Mouse (Mus musculus) hindbrain, embryonic 15.5 days (tissue): ENCODE data around the gene Zfp384. TPM values are rescaled to one million over a fixed set of nuclear protein-coding genes. Genes with fewer than 3 reads are reported as not detected.
"Not testable (repeated sequence)": the region's sequence is repeated elsewhere in the genome, so short reads cannot be mapped to it uniquely, and the experiment has no call there.

ENCODE experiments used
- ATAC-seq: fragments of 200-750 bp; cut with Nextera tagmentation; 2 replicates; pipeline ENCODE4 v1.8.0; 2017; ENCODE audit warnings: low read depth, moderate number of reproducible peaks, moderate TSS enrichment; ENCODE audit not compliant: low FRiP score
- H3K27ac ChIP-seq: fragments of 300-500 bp; sonication (generic); replicated peaks from 2 replicates; pipeline ENCODE4 v1.5.1; 2015; ENCODE audit warnings: mild to moderate bottlenecking, inconsistent platforms
- H3K27me3 ChIP-seq: fragments of 300-500 bp; sonication (generic); 2 replicates; pipeline ENCODE4 v1.6.1; 2015; ENCODE audit warnings: control low read depth, inconsistent platforms
- H3K36me3 ChIP-seq: fragments of 300-500 bp; sonication (generic); 2 replicates; pipeline ENCODE4 v1.6.1; 2015; ENCODE audit warnings: control low read depth, inconsistent platforms
- H3K4me1 ChIP-seq: fragments of 300-500 bp; sonication (generic); replicated peaks from 2 replicates; pipeline ENCODE4 v1.6.1; 2015; ENCODE audit warnings: control low read depth, inconsistent platforms
- H3K4me2 ChIP-seq: fragments of 300-500 bp; sonication (generic); 2 replicates; pipeline ENCODE4 v1.6.1; 2015; ENCODE audit warnings: moderate library complexity, mild to moderate bottlenecking, inconsistent platforms
- H3K4me3 ChIP-seq: fragments of 300-500 bp; sonication (generic); 2 replicates; pipeline ENCODE4 v1.5.1; 2015; ENCODE audit warnings: mild to moderate bottlenecking, inconsistent platforms
- H3K9ac ChIP-seq: fragments of 300-500 bp; sonication (generic); 2 replicates; pipeline ENCODE4 v1.6.1; 2015; ENCODE audit warnings: inconsistent platforms
- H3K9me3 ChIP-seq: fragments of 300-500 bp; sonication (generic); 2 replicates; pipeline ENCODE4 v1.6.1; 2016; ENCODE audit warnings: control low read depth, inconsistent platforms
- WGBS: fragments of 180-500 bp; shearing (Covaris S2); methylation state at CpG from one replicate; pipeline ENCODE4 v1.1.7; 2015; 5-methylcytosine and 5-hydroxymethylcytosine counted together
- polyA plus RNA-seq: library from polyadenylated mRNA; unstranded; fragments of >200 nt; fragmentation: Nextera tagmentation; extraction: Ambion mirVana; gene quantifications from 2 replicates; pipeline ENCODE4 v1.2.1, GENCODE M21; 2015

The Zfp384 gene
- polyA plus RNA-seq, 1 experiment from 2014 or later: 14.9 TPM

DNA sequence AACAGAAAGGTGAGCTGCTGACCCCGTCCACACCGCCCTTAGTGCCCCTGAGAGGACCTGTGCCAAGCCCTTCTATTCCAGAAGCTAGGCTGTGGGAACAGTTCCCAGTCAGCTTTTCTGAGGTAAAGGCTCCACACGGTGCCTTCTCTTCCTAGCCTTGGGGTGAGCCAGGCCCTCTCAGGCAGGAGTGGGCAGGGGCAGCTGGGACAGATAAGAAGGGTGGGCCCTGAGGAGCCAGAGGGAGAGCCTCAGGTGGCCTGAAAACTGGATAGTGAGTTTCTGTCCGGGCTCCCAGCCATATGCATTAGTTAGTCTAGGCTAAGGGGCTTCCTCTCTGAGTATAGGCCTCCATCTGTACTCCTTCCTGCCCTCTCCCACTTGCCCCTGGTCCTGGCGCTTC lies 53.6 kb downstream of the Zfp384 start:
- H3K27me3 ChIP-seq: no peaks in the 10 kb centered on the region
- H3K4me2 ChIP-seq: no peak overlapping the region
- 75% methylated on average over 5 of the region's 5 CpGs for WGBS
- H3K9me3 ChIP-seq: no peaks in the 10 kb centered on the region
- ATAC-seq: no peak
- no peak overlapping the region for H3K4me3 ChIP-seq
- H3K4me1 ChIP-seq: peaks cover 8% of the 10 kb centered on the region; the same call in 1 of the 2 replicates
- no peak overlapping the region for H3K9ac ChIP-seq
- H3K27ac ChIP-seq: no peak overlapping the region
- H3K36me3 ChIP-seq: peaks cover 3% of the 10 kb centered on the region; the same call in 1 of the 2 replicates

DNA sequence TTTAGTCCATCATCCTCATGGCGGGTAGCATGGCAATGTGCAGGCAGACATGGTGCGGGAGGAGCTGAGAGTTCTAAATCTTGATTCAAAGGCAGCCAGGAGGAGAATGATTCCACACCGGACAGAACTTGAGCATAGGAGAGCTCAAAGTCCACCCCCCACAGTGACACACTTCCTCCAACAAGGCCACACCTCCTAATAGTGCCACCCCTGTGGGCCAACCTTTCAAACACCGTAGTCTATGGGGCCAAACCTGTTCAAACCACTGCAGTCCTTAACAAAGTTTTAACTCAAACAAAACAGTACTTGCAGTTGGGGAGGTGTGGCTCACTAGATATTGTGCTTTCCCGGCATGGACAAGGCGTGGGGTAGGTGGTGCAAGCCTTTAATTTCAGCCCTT lies 55.0 kb downstream of the Zfp384 start:
- Histone ChIP-seq H3K4me1 (peaks cover 8% of the 10 kb centered on the region; the same call in 1 of the 2 replicates), H3K27me3 (no peaks in the 10 kb centered on the region), H3K4me3 (no peak overlapping the region), H3K27ac (no peak overlapping the region), H3K9ac (no peak overlapping the region), H3K9me3 (no peaks in the 10 kb centered on the region), H3K4me2 (no peak overlapping the region), H3K36me3 (no peaks in the 10 kb centered on the region)
- ATAC-seq: no peak
- 90% methylated on average over 6 of the region's 6 CpGs for WGBS

DNA sequence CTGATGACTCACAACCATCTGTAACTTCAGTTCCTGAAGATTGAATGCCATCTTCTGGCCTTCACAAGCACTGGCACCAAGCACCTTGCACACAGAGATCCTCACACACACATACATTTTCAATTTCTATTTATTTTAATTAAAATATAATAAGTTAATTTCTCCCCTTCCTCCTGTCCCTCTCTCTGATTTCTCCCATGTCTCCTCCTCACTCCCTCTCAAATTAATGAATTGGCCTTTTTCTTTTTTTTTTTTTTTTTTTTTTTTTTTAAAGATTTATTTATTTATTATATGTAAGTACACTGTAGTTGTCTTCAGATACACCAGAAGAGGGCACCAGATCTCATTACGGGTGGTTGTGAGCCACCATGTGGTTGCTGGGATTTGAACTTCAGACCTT lies 56.3 kb downstream of the Zfp384 start:
- H3K4me1 ChIP-seq, H3K9ac ChIP-seq, H3K27ac ChIP-seq, H3K4me2 ChIP-seq, ATAC-seq, H3K27me3 ChIP-seq, H3K4me3 ChIP-seq, H3K9me3 ChIP-seq, H3K36me3 ChIP-seq: not testable (repeated sequence)
- WGBS: no CpG with 5 or more reads among the region's 1 CpGs

DNA sequence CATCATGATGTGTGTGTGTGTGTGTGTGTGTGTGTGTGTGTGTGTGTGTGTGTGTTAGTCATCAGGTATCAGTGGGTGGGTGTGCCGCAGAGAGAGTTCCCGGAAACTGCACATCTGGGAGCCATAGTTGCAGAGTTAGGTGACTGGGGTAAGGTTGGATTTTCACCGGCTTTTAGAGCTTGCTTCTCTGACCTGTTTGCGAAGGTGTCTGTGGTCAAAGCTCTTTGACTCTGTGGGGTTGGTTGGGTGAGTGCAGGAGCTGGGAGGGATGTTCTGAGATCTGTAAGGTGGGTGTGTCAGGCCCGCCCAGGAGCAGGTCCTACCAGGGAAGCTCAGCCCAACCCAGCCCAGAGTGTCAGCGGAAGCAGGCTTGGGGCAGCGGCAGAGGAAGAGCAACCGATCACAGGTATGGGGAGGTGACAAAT lies 58.6 kb downstream of the Zfp384 start, which contains the start of gene Lpar5:
Gene Lpar5 (plus strand): TSS at position 350 of the 425 bp plus-strand sequence.
- H3K4me3 ChIP-seq: no peak within 1 kb of the TSS
- 63% methylated on average over 7 of the region's 8 CpGs for WGBS
- no peak within 1 kb of the TSS for H3K27ac ChIP-seq
- H3K4me2 ChIP-seq: no peak within 1 kb of the TSS
- H3K27me3 ChIP-seq: no peaks in the 10 kb centered on the region
- H3K9me3 ChIP-seq: no peaks in the 10 kb centered on the region
- H3K36me3 ChIP-seq: no peaks in the 10 kb centered on the region
- ATAC-seq: no peak
- no peak within 1 kb of the TSS for H3K9ac ChIP-seq
- H3K4me1 ChIP-seq: peaks cover 12% of the 10 kb centered on the region

DNA sequence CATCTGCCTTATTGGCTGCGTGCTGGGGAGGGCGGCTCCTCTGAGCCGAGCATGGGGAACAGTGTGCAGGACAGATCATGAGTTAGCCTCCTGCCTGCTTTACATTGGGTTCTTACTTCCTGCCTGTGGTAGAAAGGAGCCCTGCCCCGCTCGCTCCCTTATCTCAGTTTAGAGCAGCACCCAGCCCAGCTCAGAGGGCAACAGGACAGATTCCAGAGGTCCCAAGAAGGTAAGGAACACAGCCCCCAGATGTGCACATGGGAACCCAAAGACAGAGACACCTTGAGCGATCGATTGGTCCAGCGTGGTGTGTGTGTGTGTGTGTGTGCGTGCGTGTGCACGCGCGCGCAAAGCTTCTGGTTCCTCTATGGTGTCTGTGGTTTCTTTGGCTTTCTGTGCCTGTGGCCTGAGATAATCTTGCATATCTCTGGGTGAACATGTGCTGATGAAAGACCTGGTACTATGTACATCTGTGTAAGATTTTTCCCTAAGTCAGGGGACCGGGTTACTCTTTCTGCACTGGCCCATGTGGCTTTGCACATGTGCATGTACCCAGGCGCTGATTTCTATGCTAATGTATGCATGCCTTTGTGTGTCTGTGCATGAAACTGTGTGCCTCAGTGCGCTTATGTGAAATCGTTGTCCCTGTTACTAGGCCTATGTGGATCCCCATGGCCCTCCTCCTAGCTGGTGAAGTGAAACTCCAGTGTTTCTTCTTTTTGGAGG lies 62.4 kb downstream of the Zfp384 start:
- Histone ChIP-seq H3K27me3 (no peaks in the 10 kb centered on the region), H3K4me3 (no peak overlapping the region), H3K36me3 (no peaks in the 10 kb centered on the region), H3K4me1 (peaks cover 12% of the 10 kb centered on the region), H3K27ac (peak overlapping the region; percentile 84), H3K4me2 (peak overlapping the region; percentile 4; the same call in 1 of the 2 replicates), H3K9me3 (no peaks in the 10 kb centered on the region), H3K9ac (no peak overlapping the region)
- peak; percentile 77 for ATAC-seq
- 73% methylated on average over 18 of the region's 18 CpGs for WGBS

DNA sequence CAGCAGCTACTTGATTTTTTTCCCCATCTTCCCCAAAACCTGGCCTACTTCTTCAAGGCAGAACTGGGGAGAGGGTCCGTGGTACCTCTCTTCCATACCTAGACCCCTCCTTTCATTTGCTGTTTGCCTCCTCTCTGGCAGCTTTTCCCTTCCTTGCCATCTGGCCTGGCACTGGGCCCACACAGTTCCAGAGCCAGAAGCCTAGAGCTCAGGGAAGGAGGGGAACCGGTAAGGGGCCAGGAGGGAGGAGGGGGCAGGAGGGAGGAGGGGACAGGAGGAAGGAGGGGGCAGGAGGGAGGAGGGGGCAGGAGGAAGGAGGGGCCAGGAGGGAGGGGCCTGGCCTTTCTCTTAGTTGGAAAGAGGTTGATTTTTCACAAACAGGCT lies 62.9 kb downstream of the Zfp384 start:
- peak overlapping the region; percentile 84 for H3K27ac ChIP-seq
- peak; percentile 85 for ATAC-seq
- no peaks in the 10 kb centered on the region for H3K27me3 ChIP-seq
- peaks cover 12% of the 10 kb centered on the region for H3K4me1 ChIP-seq
- no peak overlapping the region for H3K4me3 ChIP-seq
- peak overlapping the region; percentile 4; the same call in 1 of the 2 replicates for H3K4me2 ChIP-seq
- WGBS: 21% methylated on average over 1 of the region's 2 CpGs
- H3K36me3 ChIP-seq: no peaks in the 10 kb centered on the region
- H3K9me3 ChIP-seq: no peaks in the 10 kb centered on the region
- H3K9ac ChIP-seq: no peak overlapping the region

DNA sequence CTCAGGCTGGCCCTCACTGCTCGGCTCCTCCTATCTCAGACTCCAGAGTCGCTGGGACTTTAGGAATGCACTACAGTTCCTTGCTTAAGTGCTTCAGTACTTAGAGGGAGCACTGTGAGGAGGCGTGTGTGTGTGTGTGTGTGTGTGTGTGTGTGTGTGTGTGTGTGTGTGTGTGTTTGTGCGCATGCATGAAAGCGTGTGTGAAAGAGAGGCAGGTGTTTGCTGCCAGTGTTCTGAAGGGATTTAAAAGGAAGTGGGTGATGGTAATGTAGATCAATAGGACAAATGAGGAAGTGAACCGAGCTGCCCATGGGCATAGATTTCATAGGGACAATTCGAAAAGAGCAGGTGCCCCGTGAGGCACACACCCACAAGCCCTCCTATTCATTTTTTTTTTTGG lies 64.9 kb downstream of the Zfp384 start:
- WGBS: 72% methylated on average over 8 of the region's 8 CpGs
- Histone ChIP-seq H3K4me2 (no peak overlapping the region), H3K36me3 (no peaks in the 10 kb centered on the region), H3K27me3 (no peaks in the 10 kb centered on the region), H3K9ac (no peak overlapping the region), H3K4me3 (no peak overlapping the region), H3K27ac (no peak overlapping the region), H3K9me3 (no peaks in the 10 kb centered on the region), H3K4me1 (peaks cover 12% of the 10 kb centered on the region)
- ATAC-seq: no peak

DNA sequence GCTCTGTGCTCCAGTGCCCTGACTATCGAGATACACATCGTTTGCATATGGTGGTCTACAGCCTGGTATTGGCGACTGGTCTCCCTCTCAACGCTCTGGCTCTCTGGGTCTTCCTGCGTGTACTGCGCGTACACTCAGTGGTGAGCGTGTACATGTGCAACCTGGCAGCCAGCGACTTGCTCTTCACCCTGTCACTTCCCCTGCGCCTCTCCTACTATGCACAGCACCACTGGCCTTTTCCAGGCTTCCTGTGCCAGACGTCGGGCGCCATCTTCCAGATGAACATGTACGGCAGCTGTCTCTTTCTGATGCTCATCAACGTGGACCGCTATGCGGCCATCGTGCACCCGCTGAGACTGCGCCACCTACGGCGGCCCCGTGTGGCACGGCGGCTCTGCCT lies 72.4 kb downstream of the Zfp384 start:
- Histone ChIP-seq H3K4me1 (peaks cover 9% of the 10 kb centered on the region), H3K9me3 (no peaks in the 10 kb centered on the region), H3K27me3 (no peaks in the 10 kb centered on the region), H3K9ac (peak overlapping the region; percentile 57), H3K4me3 (peak overlapping the region; percentile 45), H3K36me3 (no peaks in the 10 kb centered on the region), H3K4me2 (peak overlapping the region; percentile 84), H3K27ac (peak overlapping the region; percentile 92)
- ATAC-seq: peak; percentile 57
- WGBS: 22% methylated on average over 25 of the region's 25 CpGs

DNA sequence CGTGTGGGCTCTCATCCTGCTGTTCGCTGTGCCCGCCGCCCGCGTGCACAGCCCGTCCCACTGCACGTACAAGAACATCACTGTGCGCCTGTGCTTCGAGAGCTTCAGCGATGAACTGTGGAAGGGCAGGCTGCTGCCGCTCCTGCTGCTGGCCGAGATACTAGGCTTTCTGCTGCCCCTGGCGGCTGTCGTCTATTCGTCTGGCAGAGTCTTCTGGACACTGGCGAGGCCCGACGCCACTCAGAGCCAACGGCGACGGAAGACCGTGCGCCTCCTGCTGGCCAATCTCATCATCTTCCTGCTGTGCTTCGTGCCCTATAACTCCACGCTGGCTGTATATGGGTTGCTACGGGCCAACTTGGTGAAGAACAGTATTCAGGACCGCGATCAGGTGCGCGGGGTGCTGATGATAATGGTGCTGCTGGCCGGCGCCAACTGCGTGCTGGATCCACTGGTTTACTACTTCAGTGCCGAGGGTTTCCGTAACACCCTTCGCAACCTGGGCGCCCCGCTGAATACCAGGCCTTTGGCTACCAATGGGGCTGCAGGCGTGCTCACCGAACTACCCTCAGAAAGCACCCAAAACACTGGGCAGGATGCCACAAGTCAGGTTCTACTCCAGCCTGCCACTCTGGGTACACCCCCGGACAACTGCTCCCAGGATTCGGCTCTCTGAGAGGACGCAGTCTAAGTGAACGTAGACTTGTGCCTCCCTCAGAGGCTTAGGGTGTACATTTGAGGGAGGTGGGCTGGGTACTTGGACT lies 73.0 kb downstream of the Zfp384 start:
- peak; percentile 91 for ATAC-seq
- 23% methylated on average over 45 of the region's 45 CpGs for WGBS

DNA sequence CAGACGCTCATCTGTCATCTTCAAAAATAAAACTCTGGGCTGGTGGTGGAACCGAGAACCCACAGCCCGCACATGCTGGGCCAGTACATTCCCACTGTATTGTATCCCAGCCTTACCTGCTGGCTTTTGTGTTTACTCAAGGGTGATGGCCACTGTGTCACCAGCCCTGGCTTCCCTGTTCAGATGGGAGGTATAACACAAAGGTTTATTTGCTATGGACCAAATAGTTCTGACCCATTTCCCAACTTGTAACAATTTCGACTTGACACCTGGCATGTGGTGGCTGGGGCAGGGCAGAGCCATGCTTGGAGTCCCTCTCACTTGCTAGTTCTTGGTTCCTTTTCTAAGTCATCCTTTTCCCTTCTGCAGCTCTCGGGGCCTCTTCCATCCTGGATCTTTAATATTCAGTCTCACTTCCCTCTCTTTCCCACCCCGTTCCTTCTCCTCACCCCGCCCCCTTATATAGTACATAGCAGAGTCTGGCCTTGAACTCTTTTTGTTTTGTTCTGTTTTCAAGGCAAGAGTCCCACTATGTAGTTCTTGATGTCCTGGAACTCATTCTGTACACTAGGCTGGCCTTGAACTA lies 73.9 kb downstream of the Zfp384 start:
- Histone ChIP-seq H3K27ac (no peak overlapping the region), H3K4me3 (no peak overlapping the region), H3K36me3 (no peaks in the 10 kb centered on the region), H3K27me3 (no peaks in the 10 kb centered on the region), H3K4me1 (peaks cover 9% of the 10 kb centered on the region), H3K9ac (no peak overlapping the region), H3K4me2 (no peak overlapping the region), H3K9me3 (no peaks in the 10 kb centered on the region)
- no peak for ATAC-seq
- 86% methylated on average over 7 of the region's 7 CpGs for WGBS

More for the DNA sequence above, 73.0 kb downstream of the Zfp384 start:
- Histone ChIP-seq H3K4me3 (peak overlapping the region; percentile 45), H3K4me2 (peak overlapping the region; percentile 84), H3K27ac (peak overlapping the region; percentile 92), H3K9ac (peak overlapping the region; percentile 57), H3K4me1 (peaks cover 9% of the 10 kb centered on the region), H3K36me3 (no peaks in the 10 kb centered on the region), H3K27me3 (no peaks in the 10 kb centered on the region), H3K9me3 (no peaks in the 10 kb centered on the region)

DNA sequence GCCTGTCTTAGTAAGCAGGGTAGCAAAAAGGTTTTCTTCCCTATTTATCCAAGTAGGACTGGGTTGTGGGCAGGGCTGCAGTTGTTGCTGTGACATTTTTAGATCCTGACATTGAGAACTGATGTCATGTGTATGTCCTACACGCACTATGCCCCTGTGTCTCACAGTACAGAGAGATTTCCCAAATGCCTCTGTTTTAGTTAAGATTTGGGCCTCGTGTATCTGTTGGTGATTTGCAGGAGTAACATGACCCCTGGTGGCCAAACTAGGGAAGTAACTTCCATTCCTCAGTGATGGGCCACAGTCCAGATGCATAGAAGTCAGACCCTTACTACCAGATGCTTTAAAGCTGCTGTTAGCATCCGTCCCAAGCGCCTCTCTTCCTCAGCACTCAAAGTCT lies 75.5 kb downstream of the Zfp384 start:
- 4% methylated on average over 4 of the region's 4 CpGs for WGBS

More for the DNA sequence above, 75.5 kb downstream of the Zfp384 start:
- H3K4me3 ChIP-seq: no peak overlapping the region
- H3K36me3 ChIP-seq: no peaks in the 10 kb centered on the region
- peaks cover 23% of the 10 kb centered on the region for H3K4me1 ChIP-seq
- peak; percentile 13 for ATAC-seq
- no peak overlapping the region for H3K4me2 ChIP-seq
- H3K9me3 ChIP-seq: no peaks in the 10 kb centered on the region
- no peak overlapping the region for H3K9ac ChIP-seq
- no peaks in the 10 kb centered on the region for H3K27me3 ChIP-seq
- H3K27ac ChIP-seq: no peak overlapping the region
